Mouse (Mus musculus): ENCODE data around the gene Krtap12-1. TPM values are rescaled to one million over a fixed set of nuclear protein-coding genes. Genes with fewer than 3 reads are reported as not detected.

Gene Krtap12-1
- not detected for polyA plus RNA-seq (2012; fragmentation: generic; extraction: Trizol)

DNA sequence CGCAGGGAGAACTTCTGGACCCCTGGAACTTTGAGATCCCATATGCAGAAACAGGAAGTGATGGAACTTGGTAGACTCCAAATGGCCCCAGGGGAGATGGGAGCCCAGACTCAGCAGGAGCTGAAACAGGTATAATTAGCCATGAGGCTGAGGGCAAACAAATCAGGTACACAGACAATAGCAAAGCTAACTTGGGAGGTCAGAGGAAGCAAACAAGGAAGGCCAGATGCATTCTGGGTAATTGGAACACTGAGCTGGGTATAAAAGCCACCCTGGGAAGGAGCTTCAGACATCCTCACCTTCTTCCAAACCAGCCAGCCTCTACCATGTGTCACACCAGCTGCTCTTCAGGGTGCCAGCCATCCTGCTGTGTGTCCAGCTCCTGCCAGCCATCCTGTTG, at the start of gene Krtap12-1:
Gene Krtap12-1 (plus strand): TSS at position 301 of the 400 bp plus-strand sequence.

DNA sequence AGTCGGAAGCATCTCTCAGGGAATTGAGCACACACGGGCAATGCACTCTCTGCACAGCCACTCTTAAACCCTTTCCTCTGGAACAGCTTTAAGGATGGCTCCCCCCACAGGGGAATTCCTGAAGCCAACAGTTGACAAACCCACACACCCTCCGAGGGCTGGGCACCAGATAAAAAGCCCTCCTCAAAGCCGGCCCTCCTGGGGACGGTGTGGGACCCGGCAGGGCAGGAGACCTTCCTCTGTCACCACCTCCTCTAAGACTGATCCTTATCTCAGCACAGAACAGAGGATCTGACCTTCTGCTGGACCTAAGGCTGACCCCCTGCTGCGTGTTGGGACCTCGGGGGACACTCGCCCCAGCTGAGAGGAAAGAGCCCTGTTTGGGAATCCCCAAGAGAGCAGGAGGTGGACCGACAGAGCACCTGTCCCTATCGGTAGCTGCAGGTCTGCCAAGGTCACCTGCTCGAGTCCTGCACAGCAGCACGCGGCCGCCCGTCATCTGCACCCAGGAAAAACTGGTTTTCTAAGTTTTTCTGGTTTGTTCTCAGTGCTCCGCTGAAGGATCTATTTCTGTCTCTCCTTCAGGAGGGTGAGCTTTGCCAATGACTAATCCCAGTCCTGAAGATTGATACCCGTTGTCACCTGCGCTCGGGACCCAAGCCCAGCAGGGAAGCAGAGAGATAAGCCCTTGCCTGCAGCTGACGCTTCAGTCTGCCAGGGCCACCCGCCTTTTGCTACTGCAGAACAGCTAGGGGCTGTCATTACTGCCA, 34.3 kb upstream of the Krtap12-1 start, which contains the start of gene Tspear:
Gene Tspear (plus strand): TSS at position 675 of the 770 bp plus-strand sequence.

DNA sequence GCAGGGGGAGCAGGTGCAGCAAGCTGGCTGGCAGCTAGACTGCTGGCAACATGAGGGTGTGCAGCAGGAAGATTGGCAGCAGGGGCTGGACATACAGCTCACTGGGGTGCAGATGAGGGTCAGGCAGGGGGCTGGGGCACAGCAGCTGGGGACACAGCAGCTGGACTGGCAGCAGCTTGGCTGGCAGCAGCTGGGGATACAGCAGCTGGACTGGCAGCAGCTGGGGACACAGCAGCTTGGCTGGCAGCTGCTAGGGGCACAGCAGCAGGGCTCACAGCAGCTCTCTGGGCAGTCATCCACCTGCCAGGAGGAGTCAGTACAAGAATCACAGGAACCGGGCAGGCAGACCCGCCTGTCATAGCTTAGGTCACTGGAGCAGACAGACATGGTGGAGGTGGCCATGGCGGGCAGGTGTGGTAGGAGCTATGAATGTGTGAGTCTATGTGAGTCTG, 30.0 kb upstream of the Krtap12-1 start, which contains the start of gene Gm19402:
Gene Gm19402 (minus strand): TSS at position 402 of the 452 bp plus-strand sequence.

DNA sequence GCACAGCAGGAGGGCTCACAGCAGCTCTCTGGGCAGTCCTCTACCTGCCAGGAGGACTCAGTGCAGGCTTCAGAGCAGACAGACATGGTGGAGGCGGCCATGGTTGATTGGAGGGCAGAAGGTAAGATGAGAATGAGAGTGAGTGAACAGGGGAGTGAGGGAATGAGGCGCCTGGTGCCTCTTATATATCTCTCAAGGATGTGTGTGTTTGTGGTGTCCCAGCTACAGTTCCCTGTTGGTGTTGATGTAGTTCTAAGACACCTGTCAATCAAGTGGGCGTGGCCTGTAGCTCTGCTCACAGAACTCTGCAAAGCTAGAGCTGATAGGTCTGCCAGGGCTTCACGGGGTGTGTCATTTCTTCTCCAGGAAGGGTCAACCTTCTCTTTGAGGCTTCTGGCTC, 23.3 kb upstream of the Krtap12-1 start, which contains the start of gene Gm9508:
Gene Gm9508 (minus strand): TSS at position 101 of the 400 bp plus-strand sequence.

DNA sequence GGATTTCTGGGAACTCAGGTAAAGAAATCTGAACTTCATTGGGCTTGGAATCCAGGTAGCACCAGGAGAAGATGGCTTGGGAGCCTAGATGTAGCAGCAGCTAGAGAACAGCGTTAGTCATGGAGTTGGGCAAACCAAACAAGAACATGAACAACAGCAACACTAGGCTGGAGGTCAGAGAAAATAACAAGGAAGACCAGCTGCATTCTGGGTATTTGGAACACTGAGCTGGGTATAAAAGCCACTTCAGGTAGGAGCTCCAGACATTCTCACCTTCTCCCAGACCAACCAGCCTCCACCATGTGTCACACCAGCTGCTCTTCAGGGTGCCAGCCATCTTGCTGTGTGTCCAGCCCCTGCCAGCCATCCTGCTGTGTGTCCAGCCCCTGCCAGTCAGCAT, 14.1 kb upstream of the Krtap12-1 start, which contains the start of gene Gm10272:
Gene Gm10272 (plus strand): TSS at position 301 of the 400 bp plus-strand sequence.

DNA sequence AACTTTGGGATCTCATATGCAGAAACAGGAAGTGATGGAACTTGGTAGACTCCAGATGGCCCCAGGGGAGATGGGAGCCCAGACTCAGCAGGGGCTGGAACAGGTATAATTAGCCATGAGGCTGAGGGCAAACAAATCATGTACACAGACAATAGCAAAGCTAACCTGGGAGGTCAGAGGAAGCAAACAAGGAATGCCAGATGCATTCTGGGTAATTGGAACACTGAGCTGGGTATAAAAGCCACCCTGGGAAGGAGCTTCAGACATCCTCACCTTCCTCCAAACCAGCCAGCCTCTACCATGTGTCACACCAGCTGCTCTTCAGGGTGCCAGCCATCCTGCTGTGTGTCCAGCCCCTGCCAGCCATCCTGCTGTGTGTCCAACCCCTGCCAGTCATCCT, 9.2 kb upstream of the Krtap12-1 start, which contains the start of gene Gm10024:
Gene Gm10024 (plus strand): TSS at position 301 of the 400 bp plus-strand sequence.

DNA sequence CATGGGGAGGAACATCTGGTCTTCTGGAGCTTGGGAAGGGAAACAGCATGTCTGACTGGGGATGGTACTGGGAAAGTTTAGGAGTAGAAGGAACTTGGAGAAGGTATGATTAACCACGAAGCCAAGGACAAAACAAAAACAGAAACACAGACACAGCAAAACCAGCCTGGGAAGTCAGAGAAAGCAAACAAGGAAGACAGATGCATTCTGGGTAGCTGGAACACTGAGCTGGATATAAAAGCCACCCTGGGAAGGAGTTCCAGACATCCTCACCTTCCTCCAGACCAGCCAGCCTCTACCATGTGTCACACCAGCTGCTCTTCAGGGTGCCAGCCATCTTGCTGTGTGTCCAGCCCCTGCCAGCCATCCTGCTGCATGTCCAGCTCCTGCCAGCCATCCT, 4.9 kb upstream of the Krtap12-1 start, which contains the start of gene Gm10142:
Gene Gm10142 (plus strand): TSS at position 301 of the 400 bp plus-strand sequence.

DNA sequence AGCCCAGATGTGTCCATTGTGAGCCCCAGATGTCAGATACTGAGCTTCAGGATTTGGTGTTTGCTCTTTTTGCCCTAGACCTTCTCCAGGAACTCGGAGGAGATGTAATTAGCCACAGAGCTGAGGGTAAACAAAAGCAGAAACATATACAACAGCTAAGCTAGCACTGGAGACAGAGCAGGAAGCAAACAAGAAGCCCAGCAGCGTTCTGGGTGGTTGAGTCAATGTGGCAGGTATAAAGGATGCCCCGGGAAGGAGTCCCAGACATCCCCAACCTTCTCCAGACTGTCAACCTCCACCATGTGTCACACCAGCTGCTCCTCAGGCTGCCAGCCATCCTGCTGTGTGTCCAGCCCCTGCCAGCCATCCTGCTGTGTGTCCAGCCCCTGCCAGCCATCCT, 5.8 kb downstream of the Krtap12-1 start, which contains the start of gene Gm10100:
Gene Gm10100 (plus strand): TSS at position 301 of the 400 bp plus-strand sequence.

DNA sequence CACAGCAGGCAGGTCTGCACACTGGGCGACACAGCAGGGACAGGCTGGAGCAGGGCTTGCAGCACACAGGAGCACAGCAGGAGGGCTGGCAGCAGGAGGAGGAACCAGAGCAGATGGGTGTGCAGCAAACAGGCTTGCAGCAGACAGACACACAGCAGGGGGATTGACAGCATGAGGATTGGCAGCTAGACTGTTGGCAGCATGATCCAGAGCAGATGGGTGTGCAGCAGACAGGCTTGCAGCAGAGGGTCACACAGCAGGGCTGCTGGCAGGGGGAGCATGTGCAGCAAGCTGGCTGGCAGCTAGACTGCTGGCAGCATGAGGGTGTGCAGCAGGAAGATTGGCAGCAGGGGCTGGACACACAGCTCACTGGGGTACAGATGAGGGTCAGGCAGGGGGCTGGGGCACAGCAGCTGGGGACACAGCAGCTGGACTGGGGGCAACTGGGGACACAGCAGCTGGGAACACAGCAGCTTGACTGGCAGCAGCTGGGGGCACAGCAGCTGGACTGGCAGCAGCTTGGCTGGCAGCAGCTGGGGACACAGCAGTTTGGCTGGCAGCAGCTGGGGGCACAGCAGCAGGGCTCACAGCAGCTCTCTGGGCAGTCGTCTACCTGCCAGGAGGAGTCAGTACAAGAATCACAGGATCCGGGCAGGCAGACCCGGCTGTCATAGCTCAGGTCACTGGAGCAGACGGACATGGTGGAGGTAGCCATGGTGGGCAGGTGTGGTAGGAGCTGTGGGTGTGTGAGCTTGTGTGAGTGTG, 21.7 kb downstream of the Krtap12-1 start, which contains the start of gene Gm18596:
Gene Gm18596 (minus strand): TSS at position 715 of the 765 bp plus-strand sequence.

DNA sequence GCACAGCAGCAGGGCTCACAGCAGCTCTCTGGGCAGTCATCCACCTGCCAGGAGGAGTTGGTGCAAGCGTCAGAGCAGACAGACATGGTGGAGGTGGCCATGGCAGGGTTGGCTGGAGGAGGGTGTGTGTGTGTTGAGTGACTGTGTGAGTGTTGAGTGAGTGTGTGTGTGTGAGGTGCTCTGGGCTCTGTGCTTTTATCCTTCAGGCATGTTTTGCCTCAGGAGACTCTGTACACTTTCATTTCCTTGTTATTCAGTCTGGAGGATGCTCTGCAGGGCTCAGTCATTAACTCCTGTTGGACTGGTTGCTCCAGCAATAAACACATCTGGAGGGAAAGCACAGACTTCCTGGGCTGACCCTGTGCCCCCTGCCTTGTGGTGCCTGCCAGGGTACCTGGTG, 30.9 kb downstream of the Krtap12-1 start, which contains the start of gene Gm9736:
Gene Gm9736 (minus strand): TSS at position 101 of the 400 bp plus-strand sequence.

DNA sequence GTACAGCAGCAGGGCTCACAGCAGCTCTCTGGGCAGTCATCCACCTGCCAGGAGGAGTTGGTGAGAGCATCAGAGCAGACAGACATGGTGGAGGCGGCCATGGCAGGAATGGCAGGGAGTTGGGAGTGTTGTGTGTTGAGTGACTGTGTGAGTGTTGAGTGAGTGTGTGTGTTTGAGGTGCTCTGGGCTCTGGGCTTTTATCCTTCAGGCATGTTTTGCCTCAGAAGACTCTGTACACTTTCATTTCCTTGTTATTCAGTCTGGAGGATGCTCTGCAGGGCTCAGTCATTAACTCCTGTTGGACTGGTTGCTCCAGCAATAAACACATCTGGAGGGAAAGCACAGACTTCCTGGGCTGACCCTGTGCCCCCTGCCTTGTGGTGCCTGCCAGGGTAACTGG, 39.2 kb downstream of the Krtap12-1 start, which contains the start of gene Gm3233:
Gene Gm3233 (minus strand): TSS at position 101 of the 400 bp plus-strand sequence.

Other genes starting within 250 kb of the Krtap12-1 start
- 10 to 100 TPM; 40.0 to 57.6 TPM for gene Fam207a, start 204.8 kb upstream of the Krtap12-1 start, polyA plus RNA-seq (2012; fragmentation: generic; extraction: Trizol)
- under 1 TPM; 0.14 to 0.25 TPM for gene Itgb2, start 190.3 kb upstream of the Krtap12-1 start, polyA plus RNA-seq (2012; fragmentation: generic; extraction: Trizol)
- 100 to 1,000 TPM in 1 of 2 experiments, 10 to 100 TPM in 1; 82.8 to 216 TPM for gene Pttg1ip, start 138.9 kb upstream of the Krtap12-1 start, polyA plus RNA-seq (2012; fragmentation: generic; extraction: Trizol)
- gene Sumo3, start 114.5 kb upstream of the Krtap12-1 start, polyA plus RNA-seq (2012; fragmentation: generic; extraction: Trizol) = 10 to 100 TPM; 76.2 to 78.6 TPM
- gene Gm49325, start 114.4 kb upstream of the Krtap12-1 start, polyA plus RNA-seq (2012; fragmentation: generic; extraction: Trizol) = 10 to 100 TPM in 1 of 2 experiments, under 1 TPM in 1; 0.78 to 16.7 TPM
- gene Ube2g2, start 98.3 kb upstream of the Krtap12-1 start, polyA plus RNA-seq (2012; fragmentation: generic; extraction: Trizol) = 10 to 100 TPM; 39.0 to 44.0 TPM
- not detected for gene Tspear, start 34.0 kb upstream of the Krtap12-1 start, polyA plus RNA-seq (2012; fragmentation: generic; extraction: Trizol)
- gene Gm19402, start 29.8 kb upstream of the Krtap12-1 start, polyA plus RNA-seq (2012; fragmentation: generic; extraction: Trizol) = not detected
- gene Gm9508, start 23.4 kb upstream of the Krtap12-1 start, polyA plus RNA-seq (2012; fragmentation: generic; extraction: Trizol) = not detected
- gene Gm10272, start 14.0 kb upstream of the Krtap12-1 start, polyA plus RNA-seq (2012; fragmentation: generic; extraction: Trizol) = not detected
- gene Gm10024, start 9.1 kb upstream of the Krtap12-1 start, polyA plus RNA-seq (2012; fragmentation: generic; extraction: Trizol) = not detected
- not detected for gene Gm10142, start 4.8 kb upstream of the Krtap12-1 start, polyA plus RNA-seq (2012; fragmentation: generic; extraction: Trizol)
- not detected for gene Gm10100, start 5.9 kb downstream of the Krtap12-1 start, polyA plus RNA-seq (2012; fragmentation: generic; extraction: Trizol)
- not detected for gene Gm18596, start 22.0 kb downstream of the Krtap12-1 start, polyA plus RNA-seq (2012; fragmentation: generic; extraction: Trizol)
- gene Gm9736, start 30.8 kb downstream of the Krtap12-1 start, polyA plus RNA-seq (2012; fragmentation: generic; extraction: Trizol) = not detected
- not detected for gene Gm3233, start 39.1 kb downstream of the Krtap12-1 start, polyA plus RNA-seq (2012; fragmentation: generic; extraction: Trizol)
- gene Gm3238, start 50.7 kb downstream of the Krtap12-1 start, polyA plus RNA-seq (2012; fragmentation: generic; extraction: Trizol) = not detected
- not detected for gene Gm7138, start 56.3 kb downstream of the Krtap12-1 start, polyA plus RNA-seq (2012; fragmentation: generic; extraction: Trizol)
- not detected for gene Gm3250, start 61.9 kb downstream of the Krtap12-1 start, polyA plus RNA-seq (2012; fragmentation: generic; extraction: Trizol)
- gene Gm7137, start 67.6 kb downstream of the Krtap12-1 start, polyA plus RNA-seq (2012; fragmentation: generic; extraction: Trizol) = not detected
- gene Gm9639, start 74.5 kb downstream of the Krtap12-1 start, polyA plus RNA-seq (2012; fragmentation: generic; extraction: Trizol) = not detected
- gene Gm19668, start 78.5 kb downstream of the Krtap12-1 start, polyA plus RNA-seq (2012; fragmentation: generic; extraction: Trizol) = not detected
- not detected for gene Gm9507, start 91.2 kb downstream of the Krtap12-1 start, polyA plus RNA-seq (2012; fragmentation: generic; extraction: Trizol)
- not detected for gene Gm2696, start 94.1 kb downstream of the Krtap12-1 start, polyA plus RNA-seq (2012; fragmentation: generic; extraction: Trizol)
- not detected for gene Krtap10-4, start 106.5 kb downstream of the Krtap12-1 start, polyA plus RNA-seq (2012; fragmentation: generic; extraction: Trizol)
- not detected for gene Krtap10-10, start 115.3 kb downstream of the Krtap12-1 start, polyA plus RNA-seq (2012; fragmentation: generic; extraction: Trizol)
- gene Gm36176, start 126.2 kb downstream of the Krtap12-1 start, polyA plus RNA-seq (2012; fragmentation: generic; extraction: Trizol) = not detected
- not detected for gene Gm10318, start 132.3 kb downstream of the Krtap12-1 start, polyA plus RNA-seq (2012; fragmentation: generic; extraction: Trizol)
- not detected for gene Gm3285, start 141.4 kb downstream of the Krtap12-1 start, polyA plus RNA-seq (2012; fragmentation: generic; extraction: Trizol)
- not detected for gene Lrrc3, start 181.9 kb downstream of the Krtap12-1 start, polyA plus RNA-seq (2012; fragmentation: generic; extraction: Trizol)
- gene Trpm2, start 250.0 kb downstream of the Krtap12-1 start, polyA plus RNA-seq (2012; fragmentation: generic; extraction: Trizol) = under 1 TPM; 0.04 to 0.35 TPM